Mouse (Mus musculus) WW6 (cell line): ENCODE data around the gene Ralgds.
"Not testable (repeated sequence)": the region's sequence is repeated elsewhere in the genome, so short reads cannot be mapped to it uniquely, and the experiment has no call there.

Experiments used
- DNase-seq: peaks from one replicate; pipeline ENCODE4 v3.0.0-alpha.2; 2013; ENCODE audit warnings: low read depth, low spot score

Gene Ralgds

DNA sequence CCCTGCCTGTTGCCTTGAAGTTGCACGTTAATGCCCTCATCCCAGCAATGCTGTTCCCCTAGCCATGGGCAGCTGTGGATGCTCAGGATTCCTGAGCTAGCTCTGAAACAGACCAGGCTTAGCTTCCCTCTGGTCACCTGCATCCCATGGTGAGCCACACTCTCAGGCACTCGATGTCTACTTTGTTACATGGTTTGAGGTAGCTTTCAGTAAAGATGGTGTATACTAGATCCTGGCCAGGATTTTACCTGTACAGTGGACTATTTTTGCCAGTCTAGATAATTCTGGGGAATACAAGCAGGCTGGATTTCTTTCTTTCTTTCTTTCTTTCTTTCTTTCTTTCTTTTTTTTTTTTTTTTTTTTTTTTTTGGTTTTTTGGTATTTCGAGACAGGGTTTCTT, 7.1 kb upstream of the Ralgds start, which contains the start of gene Gm10134:
Gene Gm10134 (plus strand): TSS at position 301 of the 400 bp plus-strand sequence.
- no peak for DNase-seq

GRCm38 (mm10) chr2:28506291-28506690, 6.6 kb upstream of the Ralgds start:
- DNase-seq = no peak

DNA sequence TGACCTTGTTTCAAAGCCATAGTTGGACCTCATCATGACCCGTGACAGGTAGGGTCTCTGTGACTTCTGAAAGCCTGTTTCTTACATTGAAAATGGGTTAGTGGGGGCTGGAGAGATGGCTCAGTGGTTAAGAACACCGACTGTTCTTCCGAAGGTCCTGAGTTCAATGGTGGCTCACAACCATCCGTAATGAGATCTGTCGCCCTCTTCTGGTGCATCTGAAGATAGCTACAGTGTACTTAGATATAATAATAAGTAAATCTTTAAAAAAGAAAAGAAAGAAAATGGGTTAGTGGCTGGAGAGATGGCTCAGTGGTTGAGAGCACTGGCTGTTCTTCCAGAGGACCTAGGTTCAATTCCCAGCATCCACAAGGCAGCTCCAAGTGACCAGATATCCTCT, 1.3 kb upstream of the Ralgds start:
- DNase-seq = not testable (repeated sequence)

- DNase-seq = no peak
These were observed 776 bp downstream of the Ralgds start for GRCm38 (mm10) chr2:28513431-28514370.

DNA sequence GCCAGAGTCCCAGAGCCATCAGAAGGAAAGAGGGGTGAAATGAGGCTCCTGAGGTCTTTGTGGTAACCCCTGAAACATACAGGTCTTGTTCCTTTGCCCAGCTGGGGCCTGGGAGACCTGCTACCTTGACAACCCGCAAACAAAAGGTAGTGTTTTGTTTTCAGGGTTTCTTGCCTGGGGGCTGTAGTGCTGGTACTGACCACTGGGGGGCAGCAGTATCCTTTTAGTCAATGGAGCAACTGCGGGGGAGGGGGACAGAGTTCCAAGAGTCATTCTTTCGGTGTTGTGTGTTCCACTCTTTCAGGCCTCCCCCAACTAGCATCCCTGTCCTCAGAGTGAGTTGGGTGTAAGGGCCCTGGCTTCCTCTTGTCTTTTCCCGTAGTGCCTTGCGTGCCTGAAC, 1.6 kb downstream of the Ralgds start:
- peak; percentile 81 for DNase-seq

DNA sequence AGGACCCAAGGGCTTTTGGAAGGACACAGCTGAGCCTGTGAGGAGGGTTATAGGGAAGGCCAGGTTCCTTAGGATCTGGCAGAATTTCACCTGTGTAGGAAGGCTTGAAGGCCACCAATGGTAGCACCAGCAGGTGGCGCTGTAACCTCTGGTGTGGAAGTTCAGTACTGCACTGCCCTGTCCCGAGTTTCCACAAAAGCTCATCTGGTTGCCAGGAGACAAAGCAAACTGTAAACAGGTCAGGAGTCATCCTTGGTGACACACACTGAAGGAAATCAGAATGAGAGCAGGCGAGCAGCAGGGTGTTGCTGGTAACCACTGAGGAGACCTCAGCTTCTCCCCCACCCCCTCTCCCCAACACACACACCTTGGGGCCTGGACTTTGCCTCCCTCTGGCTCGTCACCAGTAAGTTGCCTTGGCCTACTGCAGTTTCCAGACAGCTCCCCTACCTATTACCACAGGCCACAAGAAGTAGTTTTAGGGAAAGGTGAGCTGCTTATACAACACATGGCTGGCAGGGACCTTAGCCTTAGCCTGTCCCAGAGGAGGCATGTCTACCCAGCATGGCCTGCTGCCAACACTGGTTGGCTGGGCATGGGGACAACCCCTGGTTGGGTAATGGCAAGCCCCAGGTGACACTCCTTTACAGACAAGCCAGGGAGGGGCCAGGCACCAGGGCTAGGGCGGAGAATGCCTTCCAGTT, 4.4 kb downstream of the Ralgds start:
- DNase-seq = peak; percentile 78

GRCm38 (mm10) chr2:28518231-28518630, 5.3 kb downstream of the Ralgds start:
- no peak for DNase-seq

DNA sequence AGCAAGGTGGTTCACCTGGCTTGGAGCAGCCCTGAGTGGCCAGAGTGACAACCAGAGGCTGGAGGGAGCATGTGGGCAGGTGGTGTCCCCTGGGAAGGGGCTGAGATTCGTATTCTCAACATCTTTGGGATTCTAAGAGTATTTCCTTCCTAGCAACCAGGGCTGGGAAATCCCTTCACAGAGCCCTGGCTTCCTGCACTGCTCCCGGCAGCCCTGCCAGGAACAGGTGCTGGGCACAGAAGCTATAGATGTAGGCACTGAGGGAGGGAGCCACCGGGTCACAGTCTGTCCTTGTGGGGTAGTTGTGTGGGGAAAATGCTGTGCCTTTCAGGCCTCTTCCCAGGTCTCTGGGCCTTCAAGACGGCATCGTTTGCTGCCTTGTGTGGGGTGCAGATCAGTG, 7.7 kb downstream of the Ralgds start:
- DNase-seq = no peak

GRCm38 (mm10) chr2:28521571-28522151, 8.7 kb downstream of the Ralgds start:
- DNase-seq = no peak

DNA sequence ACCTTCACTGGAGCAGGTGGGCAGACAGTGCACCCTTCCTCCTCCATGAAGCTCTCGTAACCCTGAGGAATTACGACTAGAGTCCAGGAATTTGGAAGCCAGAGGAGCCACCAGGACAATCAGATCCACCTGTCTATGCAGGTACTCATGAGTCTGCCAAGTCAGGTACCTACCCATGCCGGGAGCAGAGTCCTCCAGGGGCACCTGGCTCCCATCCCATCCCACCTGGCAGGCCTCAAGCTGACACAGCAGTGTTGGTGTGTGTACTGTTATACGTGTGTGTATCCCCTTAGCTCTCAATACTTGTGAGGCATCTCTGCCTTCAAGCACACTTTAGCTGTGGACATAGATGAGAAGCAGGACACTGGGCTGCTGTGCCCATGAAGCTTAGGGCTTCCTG, 9.2 kb downstream of the Ralgds start:
- DNase-seq = no peak

GRCm38 (mm10) chr2:28523643-28524117, 10.8 kb downstream of the Ralgds start:
- DNase-seq = no peak

DNA sequence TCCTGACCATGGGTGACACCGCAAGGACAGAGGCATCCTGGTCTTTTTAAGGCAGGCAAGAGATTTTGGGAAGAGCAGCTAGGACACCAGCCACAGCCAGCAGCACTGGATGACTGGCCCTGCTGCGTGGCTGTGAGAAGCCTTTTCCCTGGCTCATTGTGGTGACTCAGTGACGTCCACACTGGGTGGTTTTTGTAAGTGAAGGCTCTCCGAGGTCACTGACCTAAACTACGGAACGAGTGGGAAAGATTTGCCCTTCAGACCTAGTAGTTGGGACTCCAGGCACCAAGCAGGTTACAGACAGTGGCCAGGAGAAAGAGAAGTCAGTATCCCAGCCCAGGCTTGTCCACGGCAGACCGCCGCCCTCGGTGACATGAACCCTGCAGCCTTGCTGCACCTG, 11.5 kb downstream of the Ralgds start:
- DNase-seq = no peak

- no peak for DNase-seq
These were observed 12.5 kb downstream of the Ralgds start for GRCm38 (mm10) chr2:28525219-28525942.

DNA sequence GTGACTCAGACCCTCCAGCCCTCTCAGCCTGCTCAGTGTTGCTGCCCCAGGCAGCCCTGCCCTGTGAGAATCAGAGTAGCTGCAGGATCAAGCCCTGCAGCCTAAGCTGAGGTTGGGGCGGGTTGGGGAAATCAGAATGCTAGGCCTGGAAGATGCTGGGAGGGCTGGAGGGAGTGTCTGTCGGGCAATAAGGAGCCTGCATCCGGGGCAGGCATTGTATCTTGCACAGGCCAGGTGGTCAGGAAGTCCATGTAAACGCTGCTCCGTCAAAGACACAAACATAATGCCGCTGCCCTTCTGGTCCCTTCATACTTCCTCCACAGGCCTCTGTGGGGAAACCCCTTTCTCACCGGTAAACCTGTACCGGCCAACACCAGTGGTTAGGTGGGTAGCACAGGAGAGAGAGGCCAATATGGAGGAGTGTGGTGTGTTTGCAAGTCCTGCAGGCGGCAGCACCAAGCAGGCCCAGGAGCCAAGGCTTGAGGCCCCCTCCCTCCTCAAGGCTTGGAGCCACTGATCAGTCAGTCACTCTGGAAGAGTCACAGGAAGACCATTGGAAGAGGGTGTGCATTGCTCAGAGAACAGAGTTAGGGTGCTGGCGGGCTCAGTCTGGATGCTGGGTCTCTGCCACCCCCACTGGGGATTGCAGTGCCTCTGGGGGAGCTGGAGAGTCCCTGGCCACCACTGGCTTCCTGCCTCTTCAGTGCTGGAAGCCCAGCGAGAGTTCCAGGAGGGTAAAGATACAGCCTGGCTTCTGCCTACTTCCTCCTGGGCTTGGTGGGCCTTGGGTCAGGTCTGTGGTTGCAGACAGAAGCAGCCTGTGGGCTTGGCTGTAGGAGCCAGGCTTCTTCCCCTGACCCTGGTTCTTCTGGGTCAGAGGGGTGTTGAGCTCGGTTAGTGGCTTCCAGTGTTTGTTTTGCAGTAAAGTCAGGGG, 13.3 kb downstream of the Ralgds start:
- DNase-seq = no peak

DNA sequence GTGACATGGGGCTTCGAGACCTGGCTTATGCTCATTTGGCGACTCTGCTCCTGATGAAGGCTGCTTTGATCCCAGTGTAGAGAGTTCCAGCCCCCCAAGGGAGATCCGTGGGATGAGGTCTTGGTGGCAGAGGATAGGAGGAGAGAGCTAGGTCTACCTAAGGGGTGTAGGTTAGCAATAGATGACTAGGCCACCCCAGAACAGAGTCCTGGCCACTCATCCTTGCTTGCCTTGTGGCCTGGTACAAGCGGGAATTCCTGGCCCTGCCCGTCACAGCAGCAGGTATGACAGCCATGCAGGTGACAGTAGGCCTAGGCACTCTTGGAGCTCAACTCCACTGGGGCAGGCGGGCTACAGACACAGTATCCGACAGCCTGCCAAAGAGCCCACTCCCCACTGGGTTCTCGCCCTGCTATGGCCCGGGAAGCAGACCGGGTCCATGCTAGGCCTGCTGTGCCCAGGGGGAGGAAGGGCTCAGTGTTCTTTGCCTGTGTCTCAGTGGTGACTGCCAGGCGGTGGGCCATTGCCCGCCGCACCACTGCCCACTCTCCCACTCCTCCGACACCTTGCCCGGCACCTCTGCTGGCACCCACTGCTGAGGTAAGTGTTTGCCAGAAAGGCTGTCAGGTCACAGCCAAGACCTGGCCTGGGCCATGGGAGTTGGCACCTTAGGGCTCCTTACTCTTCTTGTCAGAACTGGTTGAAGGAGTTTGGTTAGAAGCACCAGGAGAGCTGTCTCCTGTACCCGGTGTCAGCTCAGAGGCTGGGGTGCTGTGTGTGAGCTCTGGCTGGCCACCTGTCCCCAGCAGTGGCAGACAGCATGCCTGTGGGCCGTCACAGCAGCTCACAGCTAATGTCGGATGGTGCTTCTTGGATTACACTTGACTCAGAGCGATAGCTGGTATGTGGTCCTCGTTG, 14.8 kb downstream of the Ralgds start:
- no peak for DNase-seq

GRCm38 (mm10) chr2:28528354-28528730, 15.4 kb downstream of the Ralgds start:
- DNase-seq = no peak

GRCm38 (mm10) chr2:28529856-28530255, 16.9 kb downstream of the Ralgds start:
- no peak for DNase-seq

DNA sequence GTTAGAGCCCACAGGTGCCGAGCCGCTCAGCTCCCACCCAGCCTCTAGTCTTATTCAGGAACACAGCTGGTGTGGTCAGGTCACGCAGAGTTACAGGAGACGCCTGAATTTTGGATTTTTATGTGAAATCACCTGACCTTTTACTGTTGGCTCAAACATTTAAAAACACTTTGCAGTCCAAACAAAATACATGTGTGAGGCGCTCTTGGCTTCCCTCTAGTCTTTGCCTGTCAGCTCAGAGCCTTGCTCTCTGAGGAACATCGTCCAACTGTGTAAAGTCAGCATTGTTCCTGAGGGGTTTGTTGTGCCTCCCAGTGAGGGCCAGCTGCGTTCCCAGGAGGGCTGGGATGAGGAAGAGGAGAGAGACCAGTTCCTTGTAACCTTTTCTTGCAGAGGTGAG, 17.4 kb downstream of the Ralgds start:
- no peak for DNase-seq
